9 mouse cellular contexts compared by ENCODE assay signal in the genomic region with DNA sequence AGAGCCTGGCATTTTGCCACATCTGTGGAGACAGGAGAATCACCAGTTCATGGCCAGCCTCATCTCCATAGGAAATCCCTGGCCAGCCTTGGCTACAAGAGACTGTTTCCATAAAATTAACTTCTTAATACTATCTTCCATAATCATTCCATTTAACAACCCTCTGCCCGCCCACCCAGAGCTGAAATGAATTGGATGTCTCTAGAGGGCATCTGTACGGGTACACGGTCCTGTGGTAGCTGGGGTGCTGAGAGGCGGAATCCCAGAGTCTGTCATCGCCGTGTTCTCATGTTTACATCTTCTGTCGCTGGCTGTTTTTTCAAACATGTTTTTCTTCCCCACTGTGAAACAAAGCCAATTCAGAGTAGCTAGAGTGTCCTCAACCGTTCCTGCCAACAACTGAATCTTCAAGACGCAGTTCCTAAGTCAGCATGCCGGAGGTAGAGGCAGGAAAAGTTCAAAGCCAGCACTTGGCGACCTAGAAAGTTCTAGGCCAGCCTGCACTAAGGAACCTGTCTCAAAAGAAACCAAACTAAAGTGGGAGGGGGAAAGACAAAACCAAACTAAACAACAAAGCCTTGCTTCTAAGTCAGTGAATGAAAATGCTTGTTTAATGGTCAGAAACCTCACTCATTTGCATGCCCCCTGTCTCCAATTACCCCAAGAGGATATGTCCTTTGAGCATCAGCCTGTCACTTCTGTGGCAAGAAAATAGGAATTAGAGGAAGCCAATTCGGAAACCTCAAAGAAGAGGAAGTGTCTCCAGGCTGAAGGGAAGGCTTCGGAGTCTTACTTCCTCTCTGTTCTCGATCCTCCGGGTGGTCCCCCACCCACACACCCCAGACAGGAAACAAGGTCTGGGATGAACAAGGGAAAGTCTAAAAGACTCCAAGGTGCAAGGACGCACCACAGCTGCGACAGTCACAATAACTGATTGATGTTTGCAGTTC. TPM values are rescaled to one million over a fixed set of nuclear protein-coding genes. Genes with fewer than 3 reads are reported as not detected.
DNase-seq lines count a peak whose midpoint lies in the region; ATAC-seq and TF ChIP-seq lines count a peak whose summit lies in the region.
"Had no signal": no experiment of that assay in that cellular context is flagged by ENCODE, and none has a peak within 500 bp of the region (broad histone marks: within the 10 kb centered on the region; RNA-seq: fewer than 3 reads in every experiment).

No protein-coding gene starts in this region.

- H3K36me3 ChIP-seq in stomach, embryonic 15.5 days: no peaks in the 10 kb centered on the region
- H3K36me3 ChIP-seq in stomach, postnatal 0 days (ENCODE audit: control insufficient read depth, insufficient read depth, low read length): no peaks in the 10 kb centered on the region
- no peaks in the 10 kb centered on the region for H3K36me3 ChIP-seq in lung, postnatal 0 days (ENCODE audit: insufficient read depth, low read length)
- H3K36me3 ChIP-seq: neural tube, embryonic 15.5 days had no signal

- TF ChIP-seq EP300 in stomach, postnatal 0 days (optimal IDR thresholded peaks at IDR 0.05): no peak
- TF ChIP-seq EP300 in lung, postnatal 0 days (IDR thresholded peaks at IDR 0.05): 0 out of 2 replicates have a peak, but pooled peaks have one; percentile 21

- no peak overlapping the region for H3K9ac ChIP-seq in stomach, embryonic 15.5 days
- no peak overlapping the region for H3K9ac ChIP-seq in stomach, postnatal 0 days (ENCODE audit: low read length)
- no peak overlapping the region for H3K9ac ChIP-seq in lung, postnatal 0 days (replicated peaks; ENCODE audit: low read depth)
- H3K9ac ChIP-seq: neural tube, embryonic 15.5 days had no signal

- H3K4me1 ChIP-seq in stomach, embryonic 15.5 days: 0 out of 2 replicates have a peak, but pooled peaks cover 6% of the 10 kb centered on the region
- H3K4me1 ChIP-seq in stomach, postnatal 0 days (replicated peaks; ENCODE audit: control insufficient read depth, insufficient read depth): peaks cover 4% of the 10 kb centered on the region; the same call in 1 of the 2 replicates
- peaks cover 7% of the 10 kb centered on the region; the same call in 1 of the 2 replicates for H3K4me1 ChIP-seq in lung, postnatal 0 days (ENCODE audit: insufficient read depth, low read depth, low read length)
- H3K4me1 ChIP-seq: neural tube, embryonic 15.5 days had no signal

- 67% methylated on average over 17 of the region's 17 CpGs for WGBS in stomach, embryonic 15.5 days
- WGBS in stomach, postnatal 0 days: 67% methylated on average over 17 of the region's 17 CpGs
- 51% methylated on average over 17 of the region's 17 CpGs for WGBS in lung, postnatal 0 days

- H3K4me3 ChIP-seq in stomach, embryonic 15.5 days (replicated peaks): no peak overlapping the region
- no peak overlapping the region for H3K4me3 ChIP-seq in stomach, postnatal 0 days (ENCODE audit: low read depth, low read length)
- no peak overlapping the region for H3K4me3 ChIP-seq in lung, postnatal 0 days (ENCODE audit: low read depth, low read length)
- H3K4me3 ChIP-seq: neural tube, embryonic 15.5 days had no signal

- H3K27me3 ChIP-seq in stomach, embryonic 15.5 days (replicated peaks): no peaks in the 10 kb centered on the region
- H3K27me3 ChIP-seq in stomach, postnatal 0 days (ENCODE audit: control insufficient read depth, insufficient read depth, low read length): no peaks in the 10 kb centered on the region
- H3K27me3 ChIP-seq in lung, postnatal 0 days (replicated peaks; ENCODE audit: insufficient read depth, low read length): no peaks in the 10 kb centered on the region
- H3K27me3 ChIP-seq: neural tube, embryonic 15.5 days had no signal

- 0 out of 2 replicates have a peak overlapping the region, but pooled peaks have one; percentile 21 for H3K27ac ChIP-seq in stomach, embryonic 15.5 days
- H3K27ac ChIP-seq in stomach, postnatal 0 days (replicated peaks): no peak overlapping the region
- peak overlapping the region; percentile 68 for H3K27ac ChIP-seq in lung, postnatal 0 days (ENCODE audit: low read length)
- H3K27ac ChIP-seq: neural tube, embryonic 15.5 days had no signal

- H3K4me2 ChIP-seq in stomach, embryonic 15.5 days: no peak overlapping the region
- H3K4me2 ChIP-seq in stomach, postnatal 0 days (replicated peaks; ENCODE audit: low read depth): no peak overlapping the region
- H3K4me2 ChIP-seq in lung, postnatal 0 days (replicated peaks; ENCODE audit: low read depth, low read length): peak overlapping the region; percentile 34; the same call in 1 of the 2 replicates
- H3K4me2 ChIP-seq: neural tube, embryonic 15.5 days had no signal

- TF ChIP-seq CTCF in stomach, postnatal 0 days (IDR thresholded peaks at IDR 0.05; ENCODE audit: low read depth): no peak
- no peak for TF ChIP-seq CTCF in lung, postnatal 0 days (IDR thresholded peaks at IDR 0.05)

- ATAC-seq in stomach, embryonic 15.5 days (ENCODE audit: insufficient read depth, low FRiP score, low read depth): no peak
- no peak for ATAC-seq in stomach, postnatal 0 days (ENCODE audit: low FRiP score, low TSS enrichment)
- peak; percentile 36 for ATAC-seq in lung, postnatal 0 days

- peak; percentile 47 for DNase-seq in adrenal gland, adult 2 months
- DNase-seq in adrenal gland, postnatal 4 days (ENCODE audit: low spot score in 2 of 2): no peak
- no peak for DNase-seq in stomach, postnatal 0 days (ENCODE audit: low spot score)
- peak; percentile 66 for DNase-seq in lung, postnatal 0 days (ENCODE audit: low spot score)
- peak; percentile 62 for DNase-seq in thymus, postnatal 4 days
- no peak for DNase-seq in embryo, embryonic 11 days
- no peak for DNase-seq in cerebellum, adult 11 months

- H3K9me3 ChIP-seq in stomach, embryonic 15.5 days: no peaks in the 10 kb centered on the region
- H3K9me3 ChIP-seq in stomach, postnatal 0 days (ENCODE audit: control insufficient read depth, low read length): no peaks in the 10 kb centered on the region
- no peaks in the 10 kb centered on the region for H3K9me3 ChIP-seq in lung, postnatal 0 days (ENCODE audit: low read length)
- H3K9me3 ChIP-seq: neural tube, embryonic 15.5 days had no signal

RNA-seq across cellular contexts. Expression of a gene that starts 5.4 kb away (rescaled TPM):
- total RNA-seq in adrenal gland, adult 2 months (2021): 100 to 1,000 TPM; 208 to 242 TPM
- 12.5 and 14.8 TPM in 2 replicates for polyA plus RNA-seq in adrenal gland, adult 2 months (2012; rRNA removed)
- 100 to 1,000 TPM; 234 to 258 TPM for total RNA-seq in adrenal gland, postnatal 4 days (2021)
- polyA plus RNA-seq in stomach, embryonic 15.5 days (2015; fragmentation: Nextera tagmentation; extraction: Ambion mirVana): 392 and 406 TPM in 2 replicates
- 357 and 358 TPM in 2 replicates for polyA plus RNA-seq in stomach, postnatal 0 days (2015; fragmentation: Nextera tagmentation; extraction: Ambion mirVana)
- polyA plus RNA-seq in lung, postnatal 0 days (2015; fragmentation: Nextera tagmentation; extraction: Ambion mirVana): 281 and 292 TPM in 2 replicates

Comparison
In these comparisons a context has a peak if more than half of its experiments do, and no peak if none do; other contexts are left out.
1. DNase-seq: peak in adrenal gland, adult 2 months (single experiment), lung, postnatal 0 days (single experiment) and thymus, postnatal 4 days (single experiment); none in adrenal gland, postnatal 4 days (0 of 2), stomach, postnatal 0 days (single experiment), embryo, embryonic 11 days (single experiment) and cerebellum, adult 11 months (single experiment).
2. RNA of a gene that starts 5.4 kb away (polyA plus RNA-seq): 392 to 406 TPM in stomach, embryonic 15.5 days, 357 to 358 TPM in stomach, postnatal 0 days and 281 to 292 TPM in lung, postnatal 0 days; 12.5 to 14.8 TPM in adrenal gland, adult 2 months; every median in the first group is over 10 times any median in the second.